Mouse (Mus musculus): ENCODE measurements around the gene Ap3m1. TPM values are rescaled to one million over a fixed set of nuclear protein-coding genes. Genes with fewer than 3 reads are reported as not detected.
"Not testable (repeated sequence)": the region's sequence is repeated elsewhere in the genome, so short reads cannot be mapped to it uniquely, and the experiment has no call there.

Gene Ap3m1
- total RNA-seq (2021), result 10 to 100 TPM; 76.3 to 78.0 TPM

DNA sequence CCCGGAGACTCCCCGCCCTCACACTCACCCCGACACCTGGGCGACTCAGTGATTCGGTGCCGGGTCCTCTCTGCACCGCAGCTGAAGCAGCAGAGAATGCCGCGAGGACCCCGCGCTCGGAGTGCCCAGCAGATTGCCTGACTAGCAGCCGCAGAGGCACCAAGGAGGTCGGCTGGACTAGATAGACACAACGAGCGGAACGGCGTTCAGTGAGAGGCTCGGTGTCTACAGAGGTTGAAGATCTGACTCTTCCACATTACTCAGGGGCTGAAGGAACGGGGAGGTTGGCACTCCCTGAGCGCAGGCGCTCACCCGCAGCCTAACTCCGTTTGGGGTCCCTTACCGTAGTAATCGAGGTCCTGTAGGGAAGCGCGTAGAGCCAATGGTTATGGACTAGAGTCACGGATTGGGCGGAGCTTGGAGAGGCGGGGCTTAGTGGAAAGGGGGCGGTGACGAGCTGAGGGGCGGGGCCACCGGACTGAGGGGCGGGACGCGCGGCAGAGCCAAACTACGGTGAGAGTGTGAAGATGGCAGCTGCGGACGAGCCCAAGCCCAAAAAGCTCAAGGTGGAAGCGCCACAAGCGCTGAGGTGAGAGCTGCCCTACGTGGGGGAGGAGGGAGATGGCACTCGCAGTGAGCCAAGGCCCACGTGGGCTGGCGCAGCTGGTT is at the start of gene Ap3m1, which contains the start of gene Adk:
Ap3m1 (minus strand) TSS at position 397 of the 669 bp plus-strand sequence.
Adk (plus strand) TSS at position 463 of the 669 bp plus-strand sequence.
- peak; percentile 92 for DNase-seq

DNA sequence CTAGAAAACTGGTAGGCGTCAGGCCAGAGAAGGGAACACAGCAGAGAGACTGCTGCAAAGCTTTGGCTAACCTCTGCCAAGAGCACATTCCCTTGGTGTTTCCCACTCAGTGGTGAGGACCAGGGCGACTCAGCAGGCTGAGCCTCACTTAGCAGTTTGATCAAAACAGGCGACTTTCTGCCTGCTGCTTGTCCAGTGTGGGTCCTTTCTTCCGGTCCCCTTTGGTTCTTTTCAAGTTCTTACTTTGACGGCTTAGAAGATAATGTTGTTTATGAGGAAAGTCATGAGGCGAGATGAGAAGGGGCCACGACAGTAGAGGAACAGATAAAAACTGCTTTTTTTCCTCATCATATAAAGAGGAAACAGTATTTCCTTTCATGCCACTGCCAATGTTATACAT is 49.3 kb upstream of the Ap3m1 start:
- peak in 1 of 2 experiments; percentile 13 for DNase-seq

DNA sequence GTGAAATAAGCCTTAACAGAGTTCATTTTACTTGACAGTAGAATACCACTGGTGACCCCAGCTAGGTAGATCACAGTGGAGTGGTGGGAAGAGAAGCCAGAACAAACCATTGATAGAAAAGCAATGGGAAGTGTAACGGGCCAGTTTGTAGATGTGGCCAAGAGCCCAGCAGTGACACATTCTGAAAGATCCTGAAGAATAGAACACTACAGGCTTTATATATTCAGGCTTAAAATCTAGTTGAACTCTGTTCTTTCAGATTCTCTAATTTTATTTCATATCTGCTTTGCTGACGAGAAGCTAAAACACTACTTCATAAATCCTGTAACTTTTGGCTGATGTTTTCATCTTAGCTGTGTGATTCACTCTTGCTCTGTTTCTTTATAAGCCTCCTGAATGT is 48.6 kb upstream of the Ap3m1 start:
- DNase-seq, result no peak

GRCm38 (mm10) chr14:21099371-21099770 is 47.1 kb upstream of the Ap3m1 start:
- DNase-seq, result peak; percentile 19 to 24

DNA sequence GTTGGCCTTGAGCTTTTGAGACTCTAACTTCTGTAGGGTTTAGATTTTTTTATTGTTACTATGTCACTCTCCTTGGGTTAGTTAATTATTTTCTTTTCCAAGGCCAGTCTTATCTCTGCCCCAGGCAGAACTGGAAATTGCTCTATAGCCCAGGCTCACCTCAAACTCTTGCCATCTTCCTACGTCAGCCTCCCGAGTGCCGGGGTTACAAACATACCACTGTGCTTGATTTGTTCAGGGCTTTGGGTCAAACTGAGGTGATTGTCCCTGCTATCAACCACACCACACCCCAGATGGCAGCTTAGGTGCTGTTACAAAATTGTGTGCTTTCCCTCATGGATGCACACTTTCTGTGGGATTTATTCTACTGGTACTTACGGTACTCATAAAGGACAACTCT is 44.4 kb upstream of the Ap3m1 start:
- no peak for DNase-seq

DNA sequence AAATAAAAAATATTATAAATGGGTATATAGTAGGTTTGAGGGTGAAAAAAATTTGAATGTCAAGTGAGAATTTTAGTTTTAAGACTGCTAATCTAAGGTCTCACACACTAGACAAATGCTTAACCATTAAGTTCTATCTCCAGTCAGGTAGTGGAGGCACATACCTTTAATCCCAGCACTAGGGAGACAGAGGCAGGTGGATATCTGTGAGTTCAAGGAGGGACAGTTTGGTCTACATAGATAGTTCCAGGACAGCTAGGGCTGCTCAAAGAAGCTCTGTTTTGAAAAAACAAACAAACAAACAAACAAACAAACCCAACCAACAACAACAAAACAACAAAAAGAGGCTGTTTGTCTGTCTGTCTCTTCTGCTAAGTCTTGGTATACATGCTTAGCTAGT is 44.0 kb upstream of the Ap3m1 start:
- DNase-seq, result no peak

DNA sequence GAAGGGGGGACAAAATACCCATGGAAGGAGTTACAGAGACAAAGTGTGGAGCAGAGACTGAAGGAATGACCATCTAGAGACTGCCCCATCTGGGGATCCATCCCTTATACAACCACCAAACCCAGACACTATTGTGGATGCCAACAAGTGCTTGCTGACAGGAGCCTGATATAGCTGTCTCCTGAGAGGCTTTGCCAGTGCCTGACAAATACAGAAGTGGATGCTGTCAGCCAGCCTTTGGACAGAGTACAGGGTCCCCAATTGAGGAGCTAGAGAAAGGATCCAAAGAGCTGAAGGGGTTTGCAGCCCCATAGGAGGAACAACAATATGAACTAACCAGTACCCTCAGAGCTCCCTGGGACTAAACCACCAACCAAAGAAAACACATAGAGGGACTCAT is 41.9 kb upstream of the Ap3m1 start:
- not testable (repeated sequence) for DNase-seq

- DNase-seq, result no peak
Observed at GRCm38 (mm10) chr14:21090930-21091486, 38.7 kb upstream of the Ap3m1 start.

GRCm38 (mm10) chr14:21090400-21090799 is 38.1 kb upstream of the Ap3m1 start:
- no peak for DNase-seq

DNA sequence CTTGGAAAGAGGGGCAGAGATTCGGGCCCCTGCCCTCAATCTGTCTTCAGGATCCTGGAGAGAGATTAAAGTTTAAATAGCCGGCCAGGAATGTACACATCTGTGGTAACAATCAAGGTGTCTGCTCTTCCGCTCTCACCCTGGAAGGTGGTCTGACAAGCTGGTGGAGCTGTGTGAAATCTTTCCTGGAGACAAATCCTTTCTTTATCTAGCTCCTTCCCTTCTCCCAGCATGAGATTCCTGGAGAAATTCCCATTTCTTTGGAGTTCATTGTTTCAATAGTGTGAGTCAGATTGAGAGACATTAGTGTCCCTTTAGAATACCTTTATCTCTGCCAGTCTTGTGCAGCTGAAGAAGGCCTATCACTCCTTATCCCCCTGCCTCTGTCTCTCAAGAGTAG is 36.4 kb upstream of the Ap3m1 start:
- DNase-seq, result no peak

DNA sequence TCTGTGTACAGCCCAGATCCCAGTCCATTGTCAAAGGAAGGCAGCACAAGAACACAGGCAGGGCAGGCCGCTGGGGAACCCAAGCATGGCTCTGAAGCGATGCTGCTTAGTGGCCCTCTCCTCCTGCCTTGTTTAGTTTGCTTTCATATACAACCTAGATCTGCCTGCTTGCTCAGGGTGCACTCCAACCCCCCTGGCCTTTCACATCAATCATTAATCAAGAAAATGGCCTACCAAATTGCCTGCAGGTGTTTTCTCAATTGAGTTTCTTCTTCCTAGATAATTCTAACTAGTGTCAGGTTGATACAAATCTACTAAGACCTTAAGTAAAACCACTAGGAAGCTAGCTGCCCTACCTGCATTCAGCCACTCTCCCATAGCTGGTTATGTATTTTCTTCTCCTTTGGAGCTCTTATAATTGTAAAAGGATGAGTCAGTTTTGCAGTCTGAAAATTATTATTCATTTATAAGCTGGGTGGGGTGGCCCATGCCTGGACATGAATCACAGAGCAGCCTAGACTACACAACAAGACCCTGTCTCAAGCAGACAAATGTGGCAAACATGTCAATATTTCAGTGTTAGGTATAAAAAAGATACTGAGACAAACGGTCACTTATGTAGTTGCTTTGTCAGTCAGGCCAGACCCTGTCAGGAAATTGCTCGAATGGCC is 35.2 kb upstream of the Ap3m1 start:
- DNase-seq, result no peak

- no peak for DNase-seq
Observed at GRCm38 (mm10) chr14:21086827-21087351, 34.6 kb upstream of the Ap3m1 start.

DNA sequence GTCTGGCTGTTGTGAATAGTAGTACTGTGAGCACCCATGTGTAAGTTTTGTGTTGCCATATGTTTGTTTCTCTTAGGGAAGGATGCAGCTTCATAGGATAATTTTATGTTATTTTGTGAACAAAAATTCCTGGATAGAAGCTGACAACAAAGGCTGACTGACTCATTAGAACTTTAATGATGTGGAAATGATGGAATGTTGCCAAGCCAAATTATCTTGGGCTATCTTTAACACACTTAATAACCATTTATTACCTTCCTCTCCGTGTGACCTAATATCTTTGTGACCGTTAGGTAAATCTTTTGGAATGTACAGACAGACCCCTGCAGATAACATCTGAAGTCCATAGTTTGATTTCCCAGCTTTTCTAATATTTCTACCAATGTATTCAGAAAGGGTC is 33.8 kb upstream of the Ap3m1 start:
- no peak for DNase-seq

DNA sequence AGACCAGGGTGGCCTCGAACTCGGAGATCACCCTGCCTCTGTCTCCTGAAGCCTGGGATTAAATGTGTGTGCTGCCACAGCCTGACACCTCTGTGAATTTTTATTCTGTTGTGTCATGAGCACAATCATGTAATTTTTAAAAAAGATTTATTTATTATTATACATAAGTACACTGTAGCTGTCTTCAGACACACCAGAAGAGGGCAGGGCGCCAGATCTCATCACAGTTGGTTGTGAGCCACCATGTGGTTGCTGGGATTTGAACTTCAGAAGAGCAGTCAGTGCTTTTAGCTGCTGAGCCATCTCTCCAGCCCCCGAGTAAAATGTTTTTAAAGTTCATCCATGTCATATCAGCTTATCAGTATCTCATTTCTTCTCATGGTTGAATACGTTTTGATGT is 33.4 kb upstream of the Ap3m1 start:
- DNase-seq, result no peak

DNA sequence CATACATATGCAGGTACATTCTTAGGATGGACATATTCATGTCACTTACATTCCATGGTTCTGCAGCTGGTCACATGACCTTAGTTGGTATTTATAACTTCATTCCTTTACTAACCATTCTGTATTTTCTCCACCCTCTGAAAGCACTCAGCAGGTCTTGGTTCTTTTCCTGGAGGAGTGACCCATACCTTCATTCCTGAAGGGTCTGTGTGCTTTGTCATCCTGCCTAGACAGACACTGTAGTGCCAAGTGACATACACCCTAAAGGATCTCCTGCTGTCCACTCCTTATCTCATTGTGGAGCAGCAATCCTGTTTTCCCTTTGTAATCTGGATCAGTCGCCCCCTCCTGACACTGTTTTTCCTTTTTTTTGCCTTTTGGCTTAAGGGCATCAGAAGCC is 30.5 kb upstream of the Ap3m1 start:
- DNase-seq, result no peak

DNA sequence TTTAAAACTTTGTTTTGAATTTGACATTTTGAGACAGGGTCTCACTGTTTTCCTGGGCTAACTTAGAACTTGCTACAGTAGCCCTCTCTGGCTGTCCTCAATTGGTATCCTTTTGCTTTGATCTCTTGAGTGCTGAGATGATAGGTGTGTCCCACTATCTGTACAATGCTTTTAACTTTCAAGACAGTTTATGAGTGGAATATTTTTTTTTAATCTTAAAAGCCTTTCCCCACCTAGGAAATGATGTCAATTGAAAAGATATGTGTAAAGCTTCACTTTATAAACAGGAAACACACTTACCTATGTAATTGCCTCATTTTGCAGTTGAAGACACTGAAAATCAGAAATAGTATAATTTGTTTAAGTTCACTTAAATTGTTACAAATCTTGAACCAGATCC is 26.2 kb upstream of the Ap3m1 start:
- DNase-seq, result no peak

GRCm38 (mm10) chr14:21077939-21078338 is 25.6 kb upstream of the Ap3m1 start:
- DNase-seq, result no peak

DNA sequence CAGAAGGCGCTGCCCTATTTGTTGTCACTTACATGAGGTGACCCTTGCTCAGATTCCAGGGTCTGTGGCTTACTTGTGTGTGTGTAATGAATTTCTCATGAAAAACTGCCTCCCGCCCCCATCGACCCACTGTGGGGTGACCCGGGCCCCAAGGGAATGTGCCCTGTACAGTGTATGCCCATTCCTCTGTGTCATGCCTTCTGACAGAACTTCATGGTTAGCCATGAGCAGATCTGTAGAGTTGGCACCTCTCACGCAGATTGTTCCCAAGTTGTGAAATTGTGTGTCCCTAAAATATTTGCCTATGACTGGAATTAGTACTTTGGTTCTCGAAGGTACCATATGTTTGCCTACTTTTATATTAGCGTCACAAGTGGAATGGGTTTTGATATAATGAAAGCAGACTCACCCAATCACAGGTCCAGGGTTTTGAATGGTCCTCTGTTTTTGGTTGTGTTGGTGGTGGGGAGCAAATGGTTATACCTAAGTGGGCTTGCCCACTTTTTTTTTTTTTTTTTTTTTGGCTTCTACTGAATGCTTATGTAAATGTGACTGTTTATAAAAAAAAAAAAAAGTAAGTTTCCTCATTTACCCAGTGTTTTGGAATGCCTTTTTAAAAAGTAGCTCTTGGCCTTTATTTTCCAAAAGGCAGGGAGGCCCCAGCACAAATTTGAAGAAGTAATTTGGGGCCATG is 24.3 kb upstream of the Ap3m1 start:
- DNase-seq, result peak in 1 of 2 experiments; percentile 32

DNA sequence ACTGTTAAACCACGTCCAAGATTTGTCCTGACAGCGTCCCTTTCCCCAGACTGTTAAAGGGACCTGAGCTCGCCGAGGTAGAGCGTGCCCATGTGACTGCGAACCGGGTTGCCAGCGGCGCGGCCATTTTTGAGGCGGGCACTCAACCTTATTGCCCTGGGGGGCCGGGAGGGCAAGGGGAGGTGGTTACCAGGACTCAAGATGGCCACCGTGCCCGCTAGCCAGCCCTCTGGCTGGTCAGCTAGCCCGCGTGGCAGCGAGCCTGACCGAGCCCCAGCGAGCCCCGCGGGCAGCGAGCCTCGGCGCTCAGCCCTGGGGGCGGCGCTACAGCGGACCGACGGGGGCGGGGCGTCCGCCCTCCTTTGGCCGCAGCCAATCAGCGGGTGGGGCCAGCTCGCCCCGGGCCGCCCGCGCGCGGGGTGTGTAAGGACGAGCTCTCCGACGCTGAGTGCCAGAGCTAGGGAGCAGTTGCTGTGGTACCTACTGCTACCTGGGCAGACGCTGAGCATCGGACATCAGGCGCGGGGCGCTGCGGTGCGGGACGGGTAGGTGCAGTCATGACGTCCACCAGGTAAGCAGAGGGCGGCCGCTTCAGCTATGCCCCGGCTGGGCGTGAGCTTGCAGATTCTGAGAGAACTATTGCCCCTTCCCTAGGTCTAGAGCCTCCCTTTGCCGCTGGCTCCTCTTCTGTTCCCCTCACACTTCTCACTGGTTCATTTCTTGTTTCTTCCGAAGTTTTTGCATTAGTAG is 23.6 kb upstream of the Ap3m1 start:
- peak; percentile 86 to 90 for DNase-seq

GRCm38 (mm10) chr14:21074398-21075320 is 22.4 kb upstream of the Ap3m1 start:
- no peak for DNase-seq

DNA sequence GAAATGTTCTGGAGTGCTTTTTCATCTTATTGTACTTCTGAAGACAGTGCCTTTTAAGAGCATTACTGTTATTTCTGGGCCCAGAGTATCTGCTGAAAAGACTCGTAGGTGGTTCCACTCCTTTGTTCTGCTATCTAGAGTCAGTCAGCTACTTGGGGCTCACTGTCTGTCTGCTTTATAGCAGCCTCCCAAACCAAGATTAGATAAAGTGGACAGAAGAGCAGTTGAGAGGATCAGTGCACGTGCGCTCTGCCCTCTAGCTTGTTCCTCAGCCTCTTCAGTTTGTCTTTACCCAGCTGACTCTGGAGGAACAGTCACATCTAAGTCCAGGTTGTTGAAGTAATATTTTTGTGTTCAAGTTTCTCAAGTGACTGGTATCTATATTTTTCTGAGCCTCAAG is 21.7 kb upstream of the Ap3m1 start:
- DNase-seq, result no peak

Measured in layer of hippocampus, postnatal 36 days (tissue).